Mouse (Mus musculus) limb, embryonic 10.5 days (tissue): ENCODE results near the gene Edar. TPM values are rescaled to one million over a fixed set of nuclear protein-coding genes. Genes with fewer than 3 reads are reported as not detected.

ENCODE experiments used
- DNase-seq: peaks from one replicate; pipeline ENCODE4 v3.0.0-alpha.2; 2017; ENCODE audit warnings: low spot score
- H3K27ac ChIP-seq: fragments of 300-500 bp; sonication (generic); 2 replicates; pipeline ENCODE4 v1.5.1; 2016; ENCODE audit warnings: mild to moderate bottlenecking
- H3K27me3 ChIP-seq: fragments of 300-500 bp; sonication (generic); 2 replicates; pipeline ENCODE4 v1.6.1; 2016; ENCODE audit warnings: low read depth, mild to moderate bottlenecking; ENCODE audit not compliant: poor library complexity, severe bottlenecking
- H3K36me3 ChIP-seq: fragments of 300-500 bp; sonication (generic); 2 replicates; pipeline ENCODE4 v1.6.1; 2016; ENCODE audit warnings: mild to moderate bottlenecking, moderate library complexity
- H3K4me1 ChIP-seq: fragments of 300-500 bp; sonication (generic); 2 replicates; pipeline ENCODE4 v1.6.1; 2016
- H3K4me3 ChIP-seq: fragments of 300-500 bp; sonication (generic); 2 replicates; pipeline ENCODE4 v1.5.1; 2016; ENCODE audit warnings: mild to moderate bottlenecking, moderate library complexity
- H3K9me3 ChIP-seq: fragments of 300-500 bp; sonication (generic); replicated peaks from 2 replicates; pipeline ENCODE4 v1.6.1; 2016; ENCODE audit warnings: mild to moderate bottlenecking
- WGBS: fragments of 180-500 bp; shearing (Covaris S2); methylation state at CpG from one replicate; pipeline ENCODE4 v1.1.7; 2016; 5-methylcytosine and 5-hydroxymethylcytosine counted together
- polyA plus RNA-seq: library from polyadenylated mRNA; unstranded; fragments of >200 nt; fragmentation: Nextera tagmentation; extraction: Ambion mirVana; gene quantifications from 2 replicates; pipeline ENCODE4 v1.2.1, GENCODE M21; 2016

Edar gene
- polyA plus RNA-seq, 1 experiment from 2014 or later, result 2.3 TPM

- Histone ChIP-seq H3K9me3 (no peaks in the 10 kb centered on the region), H3K36me3 (no peaks in the 10 kb centered on the region), H3K4me1 (no peaks in the 10 kb centered on the region), H3K4me3 (no peak overlapping the region), H3K27me3 (no peaks in the 10 kb centered on the region), H3K27ac (no peak overlapping the region)
- 87% methylated on average over 7 of the region's 7 CpGs for WGBS
- DNase-seq, result no peak
Observed at GRCm38 (mm10) chr10:58610484-58611261, 64.8 kb downstream of the Edar start.

DNA sequence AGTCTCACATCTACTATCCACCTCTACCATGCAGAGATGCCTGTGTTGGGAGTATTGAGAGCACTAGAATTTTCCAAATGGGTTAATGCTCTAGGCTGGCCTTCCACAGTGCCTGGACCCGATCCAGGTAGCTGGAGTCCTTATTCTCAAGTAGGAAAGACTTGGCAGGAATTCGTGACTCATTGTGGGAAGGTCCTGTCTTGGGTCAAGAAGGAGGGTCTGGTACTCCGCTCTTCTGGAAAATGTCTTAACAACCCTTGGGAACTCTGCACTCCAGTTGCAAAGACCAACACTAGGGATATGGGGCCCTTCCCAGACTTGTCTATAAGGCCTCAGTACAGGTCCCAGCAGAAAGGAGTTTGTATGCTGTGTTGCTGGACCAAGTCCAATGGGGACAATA, 66.6 kb downstream of the Edar start:
- Histone ChIP-seq H3K4me1 (no peaks in the 10 kb centered on the region), H3K27me3 (no peaks in the 10 kb centered on the region), H3K9me3 (no peaks in the 10 kb centered on the region), H3K36me3 (no peaks in the 10 kb centered on the region), H3K4me3 (no peak overlapping the region), H3K27ac (no peak overlapping the region)
- 86% methylated on average over 3 of the region's 3 CpGs for WGBS
- no peak for DNase-seq

DNA sequence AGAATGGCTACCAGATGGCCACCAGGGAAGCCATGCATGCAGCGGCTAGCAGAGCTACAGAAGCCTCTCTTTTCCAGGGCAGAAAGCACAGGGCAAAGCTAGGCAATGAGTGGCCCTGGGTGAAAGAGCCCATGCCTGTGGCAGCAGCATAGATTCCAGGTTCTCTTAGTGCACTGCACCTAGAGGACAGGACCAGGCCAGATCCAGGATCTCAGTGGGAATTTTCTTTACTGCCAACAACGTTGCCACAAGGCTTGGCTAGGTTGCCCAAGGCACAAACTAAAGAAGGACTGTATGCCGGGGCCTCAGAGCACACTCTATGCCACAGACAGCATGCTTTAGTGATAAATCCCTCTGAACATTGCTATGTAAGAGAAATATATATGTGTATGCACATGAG, 69.1 kb downstream of the Edar start:
- H3K27ac ChIP-seq, result no peak overlapping the region
- 86% methylated on average over 3 of the region's 3 CpGs for WGBS
- no peak for DNase-seq

GRCm38 (mm10) chr10:58604779-58605178, 70.7 kb downstream of the Edar start:
- DNase-seq, result no peak
- H3K27me3 ChIP-seq, result no peaks in the 10 kb centered on the region

More for the DNA sequence above, 69.1 kb downstream of the Edar start:
- Histone ChIP-seq H3K36me3 (no peaks in the 10 kb centered on the region), H3K4me1 (peaks cover 7% of the 10 kb centered on the region; the same call in 1 of the 2 replicates), H3K9me3 (no peaks in the 10 kb centered on the region), H3K4me3 (no peak overlapping the region), H3K27me3 (no peaks in the 10 kb centered on the region)

GRCm38 (mm10) chr10:58601946-58602345, 73.5 kb downstream of the Edar start:
- Histone ChIP-seq H3K27ac (peak overlapping the region; percentile 47; the same call in 1 of the 2 replicates), H3K27me3 (no peaks in the 10 kb centered on the region), H3K9me3 (no peaks in the 10 kb centered on the region), H3K4me1 (peaks cover 8% of the 10 kb centered on the region; the same call in 1 of the 2 replicates), H3K36me3 (no peaks in the 10 kb centered on the region), H3K4me3 (no peak overlapping the region)
- 80% methylated on average over 7 of the region's 7 CpGs for WGBS
- DNase-seq, result peak; percentile 28

More at GRCm38 (mm10) chr10:58604779-58605178, 70.7 kb downstream of the Edar start:
- Histone ChIP-seq H3K36me3 (no peaks in the 10 kb centered on the region), H3K4me3 (no peak overlapping the region), H3K9me3 (no peaks in the 10 kb centered on the region), H3K4me1 (peaks cover 8% of the 10 kb centered on the region; the same call in 1 of the 2 replicates), H3K27ac (no peak overlapping the region)
- WGBS, result 90% methylated on average over 2 of the region's 2 CpGs

DNA sequence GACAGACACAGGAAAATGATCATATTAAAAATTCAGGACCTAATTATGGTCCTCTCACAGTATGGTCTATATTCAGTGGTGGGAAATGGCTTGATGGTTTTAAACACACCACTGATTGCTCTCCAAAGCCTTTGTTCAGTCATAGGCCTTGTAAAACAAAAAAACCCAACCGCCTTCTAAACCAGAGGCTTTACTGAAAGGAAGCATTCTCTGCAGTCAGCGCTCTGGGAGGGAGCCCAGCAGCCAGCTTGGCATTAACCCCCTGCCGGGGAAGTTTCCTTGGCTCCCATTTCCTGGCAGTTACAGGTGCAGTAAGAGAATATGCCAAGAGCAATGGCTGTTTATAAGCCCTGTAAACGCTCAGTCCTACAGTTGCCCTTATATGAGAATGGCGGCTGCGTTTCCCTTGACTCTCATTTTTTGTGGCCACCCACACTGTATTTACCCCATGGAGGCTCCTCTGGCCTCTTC, 74.0 kb downstream of the Edar start:
- WGBS, result 34% methylated on average over 6 of the region's 6 CpGs
- Histone ChIP-seq H3K36me3 (no peaks in the 10 kb centered on the region), H3K9me3 (no peaks in the 10 kb centered on the region), H3K27ac (peak overlapping the region; percentile 47; the same call in 1 of the 2 replicates), H3K4me1 (peaks cover 8% of the 10 kb centered on the region; the same call in 1 of the 2 replicates), H3K4me3 (no peak overlapping the region), H3K27me3 (no peaks in the 10 kb centered on the region)
- DNase-seq, result peak; percentile 28

DNA sequence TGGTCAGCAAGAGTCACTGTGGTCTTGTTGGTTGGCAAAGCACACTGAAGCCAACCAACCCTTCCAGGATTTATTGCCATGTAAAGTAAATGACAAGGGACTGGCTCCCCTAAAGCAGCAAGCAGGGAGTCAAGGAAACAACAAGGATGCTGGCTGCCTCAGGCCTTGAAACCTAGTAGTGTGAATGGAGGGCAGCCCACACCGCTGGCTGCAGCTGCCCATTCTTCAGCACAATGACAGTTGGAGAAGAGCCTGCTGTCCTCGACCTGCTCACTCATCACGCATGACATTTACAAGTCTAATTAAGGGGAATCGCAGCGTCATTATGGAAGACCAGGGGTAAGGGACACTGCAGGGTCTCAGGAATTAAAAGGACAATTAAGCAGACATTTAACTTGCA, 74.5 kb downstream of the Edar start:
- Histone ChIP-seq H3K4me3 (no peak overlapping the region), H3K9me3 (no peaks in the 10 kb centered on the region), H3K36me3 (no peaks in the 10 kb centered on the region), H3K27me3 (no peaks in the 10 kb centered on the region), H3K27ac (no peak overlapping the region; the same call in 1 of the 2 replicates), H3K4me1 (peaks cover 8% of the 10 kb centered on the region; the same call in 1 of the 2 replicates)
- 16% methylated on average over 5 of the region's 5 CpGs for WGBS
- peak; percentile 27 for DNase-seq

GRCm38 (mm10) chr10:58600151-58600550, 75.3 kb downstream of the Edar start:
- 0 out of 2 replicates have a peak overlapping the region, but pooled peaks have one; percentile 27 for H3K27ac ChIP-seq
- H3K4me1 ChIP-seq, result peaks cover 8% of the 10 kb centered on the region; the same call in 1 of the 2 replicates
- no peaks in the 10 kb centered on the region for H3K36me3 ChIP-seq
- peak; percentile 15 for DNase-seq
- H3K9me3 ChIP-seq, result no peaks in the 10 kb centered on the region
- no peak overlapping the region for H3K4me3 ChIP-seq
- no peaks in the 10 kb centered on the region for H3K27me3 ChIP-seq
- WGBS, result 91% methylated on average over 5 of the region's 5 CpGs

DNA sequence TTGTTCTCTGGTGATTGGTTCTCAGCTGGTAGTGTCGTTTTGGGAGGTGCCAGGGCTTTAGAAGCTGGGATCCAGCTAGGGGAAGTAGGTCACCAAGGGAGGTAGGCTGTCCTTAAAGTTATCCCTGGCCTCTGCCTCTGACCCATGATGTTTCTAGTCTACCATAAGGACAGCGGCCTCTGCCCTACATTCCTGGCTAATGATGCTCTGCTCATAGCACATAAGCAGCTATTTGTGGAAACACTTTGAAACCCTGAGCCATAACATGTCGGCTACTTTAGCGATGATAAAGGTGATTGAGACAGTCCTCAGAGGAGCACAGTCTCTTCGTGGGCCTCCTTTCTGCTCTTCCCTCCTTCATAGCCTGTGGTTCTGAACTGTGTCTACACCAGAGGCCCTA, 79.6 kb downstream of the Edar start:
- Histone ChIP-seq H3K27me3 (no peaks in the 10 kb centered on the region), H3K9me3 (no peaks in the 10 kb centered on the region), H3K27ac (no peak overlapping the region), H3K4me1 (0 out of 2 replicates have a peak, but pooled peaks cover 2% of the 10 kb centered on the region), H3K36me3 (no peaks in the 10 kb centered on the region), H3K4me3 (no peak overlapping the region)
- DNase-seq, result peak; percentile 18
- WGBS, result 70% methylated on average over 5 of the region's 5 CpGs

DNA sequence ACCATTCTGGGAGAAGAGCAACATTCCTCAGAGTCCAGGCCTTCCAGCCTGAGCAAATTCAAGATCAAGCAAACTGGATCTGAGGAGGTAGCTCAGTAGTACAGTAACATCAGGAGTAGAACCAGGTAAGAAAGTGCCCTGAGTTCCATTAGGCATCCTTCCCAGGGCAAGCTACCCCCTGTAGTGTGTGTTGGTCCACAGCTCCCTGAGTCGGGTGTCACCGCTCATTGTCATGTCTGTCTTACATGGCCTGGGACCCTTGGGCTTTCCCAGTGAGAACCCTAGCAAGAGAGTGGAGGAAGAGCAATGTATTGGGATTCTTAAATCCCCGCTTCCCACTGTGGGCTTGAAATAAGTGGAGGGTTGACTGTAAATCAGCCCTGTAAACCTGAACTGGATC, 80.3 kb downstream of the Edar start:
- Histone ChIP-seq H3K27me3 (no peaks in the 10 kb centered on the region), H3K4me1 (0 out of 2 replicates have a peak, but pooled peaks cover 2% of the 10 kb centered on the region), H3K36me3 (no peaks in the 10 kb centered on the region), H3K9me3 (no peaks in the 10 kb centered on the region), H3K4me3 (no peak overlapping the region), H3K27ac (no peak overlapping the region)
- peak; percentile 13 for DNase-seq
- WGBS, result 92% methylated on average over 3 of the region's 3 CpGs

DNA sequence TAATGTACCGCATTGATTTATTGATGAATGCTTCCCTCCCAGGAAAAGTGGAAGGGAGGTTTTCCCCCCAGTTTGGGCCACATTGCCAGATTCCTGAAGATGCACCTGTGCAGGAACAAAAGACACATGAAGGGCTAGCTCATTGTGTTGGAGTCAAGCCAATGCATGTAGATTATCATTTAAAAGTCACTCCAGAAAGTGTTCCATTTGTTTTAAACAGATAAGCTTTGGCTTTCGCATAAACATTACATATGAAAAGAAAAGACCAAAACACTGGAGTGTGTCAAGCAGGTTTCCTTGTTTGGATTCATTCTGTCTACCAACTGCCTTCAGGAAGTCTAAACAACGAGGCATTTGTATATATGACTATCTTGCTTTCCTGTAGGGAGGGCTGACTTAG, 81.0 kb downstream of the Edar start:
- Histone ChIP-seq H3K27me3 (no peaks in the 10 kb centered on the region), H3K4me1 (0 out of 2 replicates have a peak, but pooled peaks cover 2% of the 10 kb centered on the region), H3K27ac (no peak overlapping the region), H3K36me3 (no peaks in the 10 kb centered on the region), H3K9me3 (no peaks in the 10 kb centered on the region), H3K4me3 (no peak overlapping the region)
- DNase-seq, result no peak
- 86% methylated on average over 3 of the region's 3 CpGs for WGBS

GRCm38 (mm10) chr10:58585427-58586223, 89.8 kb downstream of the Edar start:
- no peaks in the 10 kb centered on the region for H3K9me3 ChIP-seq
- no peaks in the 10 kb centered on the region for H3K4me1 ChIP-seq
- H3K4me3 ChIP-seq, result no peak overlapping the region
- H3K27me3 ChIP-seq, result no peaks in the 10 kb centered on the region
- no peak for DNase-seq
- WGBS, result 81% methylated on average over 5 of the region's 5 CpGs
- no peaks in the 10 kb centered on the region for H3K36me3 ChIP-seq
- H3K27ac ChIP-seq, result no peak overlapping the region

- WGBS, result 90% methylated on average over 6 of the region's 6 CpGs
Observed at GRCm38 (mm10) chr10:58560521-58560920, 114.9 kb downstream of the Edar start.

More at GRCm38 (mm10) chr10:58560521-58560920, 114.9 kb downstream of the Edar start:
- DNase-seq, result no peak
- Histone ChIP-seq H3K36me3 (no peaks in the 10 kb centered on the region), H3K9me3 (no peaks in the 10 kb centered on the region), H3K27ac (no peak overlapping the region), H3K27me3 (no peaks in the 10 kb centered on the region), H3K4me1 (no peaks in the 10 kb centered on the region), H3K4me3 (no peak overlapping the region)
